Mouse (Mus musculus): ENCODE data around the gene Ddx27.
A peak's percentile ranks its signal among the peaks of the same experiment; 100 is the strongest.

Gene Ddx27

GRCm38 (mm10) chr2:167062965-167063880, 48.2 kb downstream of the Ddx27 start, which contains the start of gene Znfx1:
Gene Znfx1 (minus strand): TSS chr2:167063015.
- DNase-seq (ENCODE audit: low spot score in 2 of 2) = peak; percentile 92 to 98

- no peak for DNase-seq (ENCODE audit: low spot score in 2 of 2)
Observed at GRCm38 (mm10) chr2:167063906-167064496, 49.0 kb downstream of the Ddx27 start.

DNA sequence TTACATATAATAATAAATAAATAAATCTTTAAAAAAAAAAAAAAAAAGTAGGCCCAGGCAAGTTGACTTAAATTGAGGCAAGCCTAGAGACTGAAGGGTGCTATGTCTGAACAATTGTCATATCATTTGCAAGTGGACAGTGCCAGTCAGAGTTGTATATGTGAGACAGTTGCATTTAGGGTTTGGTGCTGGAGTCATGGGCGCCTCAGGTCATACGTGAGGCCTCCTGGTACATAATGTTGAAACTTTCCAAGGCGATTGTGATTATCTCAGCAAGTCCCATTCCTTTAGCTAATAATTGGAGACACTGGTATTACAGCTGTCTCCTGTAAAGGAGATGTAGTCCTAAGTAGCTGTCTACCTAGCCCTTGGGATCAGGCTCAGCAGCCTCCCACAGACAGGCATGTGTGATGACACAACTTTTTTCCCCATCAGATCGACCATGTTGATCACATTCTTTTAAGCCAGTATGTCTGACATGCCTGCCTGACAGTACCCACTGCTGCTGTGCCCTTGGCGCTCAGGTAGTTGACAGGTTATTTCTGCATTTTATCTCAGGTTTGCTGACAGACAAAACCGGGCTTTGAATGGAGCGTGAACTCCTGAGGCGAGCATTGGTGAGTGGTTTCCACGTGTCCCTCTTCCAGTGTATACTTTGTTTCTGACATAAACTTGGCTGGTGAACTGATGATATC, 49.8 kb downstream of the Ddx27 start:
- DNase-seq (ENCODE audit: low spot score in 2 of 2) = no peak

- DNase-seq (ENCODE audit: low spot score in 2 of 2) = no peak
Observed at GRCm38 (mm10) chr2:167066031-167066430, 51.0 kb downstream of the Ddx27 start.

DNA sequence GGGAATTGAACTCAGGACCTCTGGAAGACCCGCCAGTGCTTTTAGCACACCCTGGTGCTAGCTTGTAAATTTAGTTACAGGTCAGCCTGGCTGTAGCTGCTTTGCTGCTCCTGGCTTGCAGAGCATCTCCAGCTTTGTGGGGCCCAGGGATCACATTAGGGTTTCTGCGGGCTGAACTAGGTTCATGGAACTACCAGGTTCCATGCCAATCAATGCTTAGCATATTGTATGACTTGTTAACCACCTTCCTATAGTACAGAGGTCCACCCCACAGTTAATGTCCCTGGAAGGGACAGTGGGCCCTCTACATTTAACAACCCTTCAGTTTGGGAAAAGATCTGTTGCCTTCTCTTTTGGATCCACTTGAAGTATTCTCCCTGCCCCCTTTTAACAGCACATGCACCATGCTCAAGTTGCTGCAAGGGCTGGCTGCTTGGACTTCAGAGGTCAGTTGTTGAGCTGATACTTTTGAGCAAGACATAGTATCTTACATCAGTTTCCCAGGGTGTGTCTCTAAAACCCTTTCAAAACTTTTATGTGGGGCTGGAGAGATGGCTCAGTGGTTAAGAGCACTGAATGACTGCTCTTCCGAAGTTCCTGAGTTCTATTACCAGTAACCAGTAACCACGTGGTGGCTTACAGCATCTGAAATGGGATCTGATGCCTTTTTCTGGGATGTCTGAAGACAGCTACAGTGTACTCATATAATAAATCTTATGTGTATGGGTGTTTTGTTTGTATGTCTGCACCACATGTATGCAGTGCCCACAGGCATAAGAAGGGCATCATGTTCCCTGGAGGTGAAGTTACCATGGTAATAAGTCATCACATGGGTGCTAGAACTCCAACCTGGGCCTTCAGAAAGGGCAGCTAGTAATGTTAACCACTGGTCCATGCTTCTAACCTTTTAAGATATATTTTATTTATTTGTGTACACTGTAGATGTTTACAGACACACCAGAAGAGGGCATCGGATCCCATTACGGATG, 51.8 kb downstream of the Ddx27 start:
- DNase-seq (ENCODE audit: low spot score in 2 of 2) = no peak

DNA sequence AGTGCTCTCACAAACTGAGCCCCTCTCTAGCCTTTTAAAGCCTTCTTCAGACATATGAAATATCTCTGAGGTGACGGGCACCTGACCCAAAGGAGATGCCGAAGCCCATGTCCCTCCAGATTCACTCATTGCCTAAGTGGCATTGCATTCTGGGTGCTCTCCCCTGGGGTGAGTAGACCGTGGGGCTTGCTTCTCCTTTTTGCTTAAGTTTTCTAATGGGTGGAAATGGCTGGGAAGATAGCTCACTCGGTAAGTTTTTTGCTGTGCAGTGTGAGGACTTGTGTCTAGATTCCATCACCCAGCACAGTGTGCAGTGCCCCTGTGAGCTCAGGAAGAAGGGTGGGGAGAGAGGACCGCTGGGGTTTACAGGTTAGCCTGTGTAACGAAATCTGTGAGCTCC, 52.6 kb downstream of the Ddx27 start:
- DNase-seq (ENCODE audit: low spot score in 2 of 2) = no peak

DNA sequence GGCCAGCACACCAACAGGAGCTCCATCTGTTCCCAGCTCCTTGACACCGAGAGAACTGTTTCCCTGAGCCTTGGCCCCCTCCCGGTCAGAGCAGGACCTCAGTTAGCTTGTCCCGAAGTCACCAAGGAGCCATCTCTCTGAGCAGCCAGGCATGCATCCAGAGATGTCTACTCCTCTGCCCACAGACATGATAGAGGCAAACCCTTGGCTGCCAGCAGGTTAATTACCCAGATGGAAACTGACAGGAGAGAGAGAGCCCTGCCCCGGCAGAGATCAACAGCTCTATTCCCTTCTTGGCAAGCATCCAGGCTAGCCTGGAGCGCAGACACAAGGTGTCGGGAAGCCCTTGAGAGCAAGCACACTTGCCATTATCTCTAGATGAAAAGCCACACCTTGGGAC, 55.3 kb downstream of the Ddx27 start:
- no peak for DNase-seq (ENCODE audit: low spot score in 2 of 2)

- DNase-seq (ENCODE audit: low spot score in 2 of 2) = no peak
Observed at GRCm38 (mm10) chr2:167071266-167071640, 56.3 kb downstream of the Ddx27 start.

GRCm38 (mm10) chr2:167071641-167072601, 56.9 kb downstream of the Ddx27 start:
- peak; percentile 76 to 96 for DNase-seq (ENCODE audit: low spot score in 2 of 2)

- no peak for DNase-seq (ENCODE audit: low spot score in 2 of 2)
Observed at GRCm38 (mm10) chr2:167074587-167074986, 59.6 kb downstream of the Ddx27 start.

- DNase-seq (ENCODE audit: low spot score in 2 of 2) = no peak
Observed at GRCm38 (mm10) chr2:167076352-167076751, 61.4 kb downstream of the Ddx27 start.

DNA sequence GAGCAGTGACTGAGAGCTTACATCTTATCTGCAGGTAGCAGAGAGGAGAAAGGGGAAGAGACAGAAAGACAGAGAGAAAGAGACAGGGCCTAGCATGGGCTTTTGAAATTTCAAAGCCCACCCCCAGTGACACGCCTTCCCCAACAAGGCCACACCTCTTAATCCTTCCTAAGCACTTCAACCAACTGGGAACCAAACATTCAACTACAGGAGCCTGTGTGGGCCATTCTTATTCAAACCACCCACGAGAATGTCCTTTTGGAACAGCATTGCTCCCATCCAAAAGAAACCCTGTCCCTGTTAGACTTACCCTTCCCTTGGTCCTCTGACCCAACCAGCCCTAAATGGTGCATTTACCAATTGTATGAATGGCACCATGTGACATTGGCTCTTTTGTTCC, 61.8 kb downstream of the Ddx27 start:
- no peak for DNase-seq (ENCODE audit: low spot score in 2 of 2)

- DNase-seq (ENCODE audit: low spot score in 2 of 2) = no peak
Observed at GRCm38 (mm10) chr2:167077199-167077962, 62.4 kb downstream of the Ddx27 start.

- DNase-seq (ENCODE audit: low spot score in 2 of 2) = no peak
Observed at GRCm38 (mm10) chr2:167078486-167078885, 63.5 kb downstream of the Ddx27 start.

GRCm38 (mm10) chr2:167078931-167079495, 64.0 kb downstream of the Ddx27 start:
- DNase-seq (ENCODE audit: low spot score in 2 of 2) = no peak

- DNase-seq (ENCODE audit: low spot score in 2 of 2) = no peak
Observed at GRCm38 (mm10) chr2:167079535-167080257, 64.7 kb downstream of the Ddx27 start.

DNA sequence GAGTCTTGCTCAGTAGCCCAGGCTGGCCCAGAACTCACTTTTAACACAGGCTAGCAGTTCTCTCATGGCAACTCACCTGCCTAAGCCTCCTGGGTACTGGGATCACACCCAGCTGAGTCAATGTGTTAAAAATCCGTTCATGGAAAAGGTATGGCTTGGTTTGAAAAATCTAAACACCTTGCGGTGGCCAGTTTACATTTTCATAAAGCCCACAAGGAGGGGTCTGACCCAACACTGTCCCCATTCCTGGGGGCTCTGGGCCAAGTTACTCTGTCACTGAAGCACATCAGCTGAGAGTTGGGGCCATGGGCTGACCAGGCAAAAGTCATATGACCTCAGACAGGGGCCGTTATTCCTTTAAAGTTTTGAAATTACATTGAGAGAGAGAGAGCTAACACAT, 65.4 kb downstream of the Ddx27 start:
- DNase-seq (ENCODE audit: low spot score in 2 of 2) = no peak

DNA sequence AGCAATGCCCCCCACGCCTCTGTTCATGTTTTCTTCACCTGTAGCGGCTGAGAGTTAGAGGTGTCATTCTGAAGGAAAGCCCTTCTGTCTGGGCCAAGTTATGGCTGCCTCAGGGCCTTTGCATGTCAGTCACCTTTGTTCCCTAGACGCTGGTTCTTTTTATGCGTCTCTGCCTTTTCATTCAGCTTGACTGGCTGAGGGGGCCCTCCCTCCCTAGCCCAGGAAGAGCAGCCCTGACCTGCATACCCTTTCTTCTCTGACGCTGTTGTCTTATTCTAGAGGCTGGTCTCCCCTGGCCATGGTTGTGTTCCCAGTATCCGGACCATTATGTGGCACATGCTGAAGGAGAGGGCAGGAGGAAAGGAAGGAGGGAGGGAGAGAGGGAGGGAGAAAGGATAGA, 66.1 kb downstream of the Ddx27 start:
- no peak for DNase-seq (ENCODE audit: low spot score in 2 of 2)
